Mouse (Mus musculus): ENCODE measurements around the gene Srd5a2.
A peak's percentile ranks its signal among the peaks of the same experiment; 100 is the strongest.

Srd5a2 gene

DNA sequence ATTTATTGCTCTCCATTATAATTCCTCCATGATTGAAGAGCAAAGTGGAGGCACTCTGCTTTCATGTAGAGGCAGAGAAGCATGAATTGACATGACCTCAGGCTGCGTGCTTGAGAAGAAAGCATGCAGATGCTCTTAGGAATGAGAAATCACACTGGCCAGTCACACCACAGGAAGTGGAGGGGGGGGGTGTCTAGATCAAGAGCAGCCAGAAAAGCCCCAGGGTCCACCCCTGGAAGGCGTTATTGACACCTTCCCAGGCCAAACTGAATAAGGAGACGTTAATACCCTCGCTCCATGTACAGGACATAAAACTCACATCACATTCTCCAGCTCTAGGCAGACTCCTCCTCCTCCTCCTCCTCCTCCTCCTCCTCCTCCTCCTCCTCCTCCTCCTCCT is 63.2 kb downstream of the Srd5a2 start:
- no peak for DNase-seq

GRCm38 (mm10) chr17:73982871-73983270 is 64.8 kb downstream of the Srd5a2 start:
- DNase-seq: no peak

DNA sequence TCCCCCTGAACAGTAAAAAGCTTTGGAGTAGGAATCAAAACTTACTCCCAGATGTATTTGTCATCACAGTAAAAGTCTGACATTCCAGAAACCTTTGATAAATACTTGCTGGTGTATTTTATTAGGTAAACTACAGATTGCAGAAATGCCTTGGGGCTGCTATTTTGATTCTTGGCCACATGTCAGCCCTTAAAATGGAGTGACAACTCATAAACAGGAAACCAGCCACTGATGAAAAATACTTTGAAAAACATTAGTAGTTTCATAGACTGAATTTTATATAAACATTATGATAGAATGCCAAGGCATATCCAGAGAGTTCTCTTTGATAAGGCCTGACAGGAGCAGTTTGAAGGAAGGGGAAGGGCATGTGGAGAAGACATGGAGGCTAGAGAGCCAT is 71.7 kb downstream of the Srd5a2 start:
- DNase-seq: peak; percentile 45

- no peak for DNase-seq
These were observed 75.1 kb downstream of the Srd5a2 start for GRCm38 (mm10) chr17:73972648-73973047.

DNA sequence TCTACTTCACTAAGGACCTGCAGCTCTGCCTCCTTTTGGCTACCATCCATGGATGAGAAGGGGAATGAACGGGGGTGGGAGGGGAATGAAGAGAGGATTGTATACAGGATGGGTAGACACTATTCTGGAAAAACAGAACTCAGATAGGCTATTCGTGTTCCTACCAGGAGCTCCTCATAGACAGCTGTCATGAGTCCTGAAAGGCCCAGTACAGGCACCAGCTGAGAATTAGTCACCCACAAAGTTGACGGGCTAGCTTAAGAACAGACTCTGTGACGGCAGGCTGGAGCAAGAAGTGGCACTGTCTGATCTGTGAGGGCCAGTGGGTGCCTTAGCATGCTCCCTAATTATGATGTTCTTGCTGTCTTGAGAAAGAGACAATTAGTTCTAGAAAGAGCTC is 76.4 kb downstream of the Srd5a2 start:
- DNase-seq: no peak

GRCm38 (mm10) chr17:73970361-73971027 is 77.2 kb downstream of the Srd5a2 start:
- peak; percentile 91 for DNase-seq
